Mouse (Mus musculus): Measurements from ENCODE around the gene Jmjd8.

GRCm38 (mm10) chr17:25783861-25784574 is 44.6 kb upstream of the Jmjd8 start:
- TF ChIP-seq MYOD1 (IDR thresholded peaks at IDR 0.05; ENCODE audit: control insufficient read depth, insufficient read length, low read depth) (no peak), CTCF (IDR thresholded peaks at IDR 0.05; ENCODE audit: control insufficient read depth, insufficient read depth, insufficient read length) (no peak)
